Mouse (Mus musculus) lung, embryonic 16.5 days (tissue): Measurements from ENCODE around the gene Traf3ip2. TPM values are rescaled to one million over a fixed set of nuclear protein-coding genes. Genes with fewer than 3 reads are reported as not detected.

ENCODE experiments used
- ATAC-seq: fragments of 200-750 bp; cut with Nextera tagmentation; 2 replicates; pipeline ENCODE4 v1.8.0; 2017; ENCODE audit warnings: low read depth, mild to moderate bottlenecking, moderate library complexity
- H3K27ac ChIP-seq: fragments of 300-500 bp; sonication (generic); 2 replicates; pipeline ENCODE4 v1.5.1; 2014; ENCODE audit warnings: mild to moderate bottlenecking, control low read depth, low read length
- H3K27me3 ChIP-seq: fragments of 300-500 bp; sonication (generic); 2 replicates; pipeline ENCODE4 v1.6.1; 2014; ENCODE audit warnings: low read depth, low read length, mixed read lengths; ENCODE audit not compliant: control insufficient read depth, insufficient read depth
- H3K36me3 ChIP-seq: fragments of 300-500 bp; sonication (generic); 2 replicates; pipeline ENCODE4 v1.6.1; 2014; ENCODE audit warnings: low read length; ENCODE audit not compliant: control insufficient read depth, insufficient read depth
- H3K4me1 ChIP-seq: fragments of 300-500 bp; sonication (generic); replicated peaks from 2 replicates; pipeline ENCODE4 v1.6.1; 2014; ENCODE audit warnings: low read length, mixed read lengths; ENCODE audit not compliant: control insufficient read depth, insufficient read depth
- H3K4me2 ChIP-seq: fragments of 300-500 bp; sonication (generic); 2 replicates; pipeline ENCODE4 v1.6.1; 2014; ENCODE audit warnings: low read depth, low read length, control low read depth
- H3K4me3 ChIP-seq: fragments of 300-500 bp; sonication (generic); 2 replicates; pipeline ENCODE4 v1.5.1; 2014; ENCODE audit warnings: mild to moderate bottlenecking, low read length, control low read depth
- H3K9ac ChIP-seq: fragments of 300-500 bp; sonication (generic); 2 replicates; pipeline ENCODE4 v1.6.1; 2014; ENCODE audit warnings: low read length, control low read depth
- H3K9me3 ChIP-seq: fragments of 300-500 bp; sonication (generic); 2 replicates; pipeline ENCODE4 v1.6.1; 2016; ENCODE audit warnings: low read length; ENCODE audit not compliant: control insufficient read depth
- WGBS: fragments of 180-500 bp; shearing (Covaris S2); extraction: QIAGEN DNeasy Blood & Tissue Kit; methylation state at CpG from one replicate; pipeline ENCODE4 v1.1.7; 2014; 5-methylcytosine and 5-hydroxymethylcytosine counted together
- polyA plus RNA-seq: library from polyadenylated mRNA; unstranded; fragments of >200 nt; fragmentation: Nextera tagmentation; extraction: Ambion mirVana; gene quantifications from 2 replicates; pipeline ENCODE4 v1.2.1, GENCODE M21; 2015

Traf3ip2 gene
- polyA plus RNA-seq, 1 experiment from 2014 or later = 34.2 TPM

DNA sequence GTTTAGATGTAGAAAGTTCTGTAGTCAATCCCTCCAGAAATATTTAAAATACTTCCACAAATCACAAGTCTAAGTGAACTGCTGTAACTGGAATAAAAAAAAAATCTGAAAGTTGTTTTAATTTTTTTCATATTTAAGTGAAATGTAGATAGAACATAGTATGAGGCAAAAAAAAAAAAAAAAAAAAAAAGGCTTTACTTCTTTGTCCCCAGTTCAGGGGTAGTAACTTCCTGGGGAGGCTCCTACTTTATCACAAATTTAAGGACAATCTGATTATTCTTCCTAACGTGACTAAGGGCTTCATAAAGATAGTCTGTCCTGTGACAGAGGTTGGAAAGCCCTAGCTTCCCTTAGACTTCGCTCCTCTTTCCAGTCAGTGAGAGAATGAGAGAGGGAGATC is 79.4 kb downstream of the Traf3ip2 start:
- Histone ChIP-seq H3K36me3 (no peaks in the 10 kb centered on the region), H3K4me2 (no peak overlapping the region), H3K4me1 (no peaks in the 10 kb centered on the region; the same call in 1 of the 2 replicates), H3K27ac (no peak overlapping the region), H3K27me3 (no peaks in the 10 kb centered on the region), H3K4me3 (no peak overlapping the region), H3K9me3 (no peaks in the 10 kb centered on the region), H3K9ac (no peak overlapping the region)
- ATAC-seq = no peak
- whole genome bisulfite sequencing = 64% methylated on average over 2 of the region's 2 CpGs

Other genes starting within 250 kb of the Traf3ip2 start
- gene Fyn, start 244.1 kb upstream of the Traf3ip2 start, polyA plus RNA-seq = 13.4 and 16.8 TPM in 2 replicates
- 14.6 and 21.2 TPM in 2 replicates for gene Rev3l, start 119.2 kb downstream of the Traf3ip2 start, polyA plus RNA-seq